Mouse (Mus musculus) lung, postnatal 0 days (tissue): ENCODE measurements around the gene Zbtb38.

Experiments
- CTCF ChIP-seq: IDR thresholded peaks from 2 replicates; pipeline ENCODE4 v1.5.1; 2016; ENCODE audit warnings: antibody characterized with exemption, mild to moderate bottlenecking
- EP300 ChIP-seq: IDR thresholded peaks from 2 replicates; pipeline ENCODE4 v1.6.1; 2016; ENCODE audit warnings: antibody characterized with exemption, mild to moderate bottlenecking, control low read depth

DNA sequence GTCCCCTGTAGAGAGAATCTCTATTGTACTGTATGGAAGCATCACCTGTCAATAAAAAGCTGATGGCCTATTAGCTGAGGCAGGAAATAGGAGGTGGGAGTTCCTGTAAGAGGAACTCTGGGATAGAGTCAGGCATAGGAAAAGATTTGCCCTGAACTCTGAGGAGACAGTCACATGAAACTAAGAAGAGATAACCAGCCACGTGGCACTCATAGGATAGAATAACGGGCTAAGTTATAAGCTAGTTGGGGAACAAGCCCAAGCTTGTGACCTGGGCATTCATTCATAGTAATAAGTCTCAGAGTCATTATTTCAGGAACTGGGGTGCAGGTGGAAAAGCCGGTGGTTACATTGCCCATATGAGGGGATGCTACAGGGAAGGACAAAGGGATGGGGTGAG lies 10.4 kb upstream of the Zbtb38 start:
- TF ChIP-seq CTCF (no peak), EP300 (no peak)
